Mouse (Mus musculus) thymus, postnatal 36 days (tissue): ENCODE results near the gene Tex21.
"Not testable (repeated sequence)": the region's sequence is repeated elsewhere in the genome, so short reads cannot be mapped to it uniquely, and the experiment has no call there.

ENCODE experiments used
- DNase-seq, 2 experiments: peaks; one replicate each; pipeline ENCODE4 v3.0.0; 2022; ENCODE audit warnings: mixed read lengths in 2 of 2

Tex21 gene

DNA sequence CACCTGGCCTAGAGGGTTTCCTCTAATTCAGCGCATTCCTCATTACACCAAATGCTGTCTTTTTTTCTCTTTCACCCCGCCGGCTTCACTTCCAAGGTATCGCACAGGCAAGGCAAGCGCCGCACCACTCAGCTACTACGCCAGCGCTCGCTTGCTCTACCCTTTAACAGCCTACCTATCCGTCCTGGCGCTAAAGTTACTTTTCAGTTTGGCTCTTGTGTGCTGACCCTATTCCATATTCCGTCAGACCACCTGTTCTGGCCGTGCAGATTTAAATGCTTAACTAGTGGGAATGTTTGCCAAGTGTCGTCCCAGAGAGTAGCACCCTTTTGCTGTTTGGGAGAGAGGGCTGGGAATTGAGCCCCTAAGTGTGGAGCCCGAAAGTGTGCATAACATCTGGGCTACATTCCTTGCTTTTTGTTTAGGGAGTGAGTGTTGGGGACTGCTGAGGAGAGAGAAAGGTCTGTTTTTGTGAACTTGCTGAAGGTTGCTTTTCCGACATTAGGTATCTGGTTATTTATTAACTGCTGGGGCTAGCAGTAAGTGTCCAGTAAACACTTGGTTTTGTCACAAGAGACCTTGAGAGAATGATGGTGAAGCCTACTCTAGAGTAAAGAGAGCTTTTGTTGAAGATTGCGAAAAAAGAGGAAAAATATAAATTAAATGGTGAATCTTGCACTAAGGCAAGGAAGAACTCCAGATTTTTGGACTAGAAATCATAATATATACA, 9.7 kb upstream of the Tex21 start:
- peak; percentile 23 to 41 for DNase-seq

DNA sequence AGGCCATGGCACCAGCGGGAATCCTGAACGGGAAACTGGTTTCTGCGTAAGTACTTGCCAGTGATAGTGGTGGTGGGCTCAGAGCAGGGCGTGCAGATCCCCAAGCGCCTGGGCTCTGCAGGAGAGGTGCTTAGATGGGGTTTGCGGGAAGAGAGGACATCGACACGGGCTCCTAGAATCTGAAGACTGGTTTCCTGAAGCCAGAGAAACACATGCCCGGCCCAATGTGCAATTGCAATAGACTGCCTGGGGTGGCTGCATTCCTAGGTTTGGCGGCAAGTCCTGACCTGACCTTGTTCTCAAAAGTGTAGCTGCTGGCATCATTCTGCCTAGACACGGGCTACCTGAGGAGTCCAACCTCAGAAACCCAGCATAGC, 8.9 kb upstream of the Tex21 start:
- DNase-seq = no peak

DNA sequence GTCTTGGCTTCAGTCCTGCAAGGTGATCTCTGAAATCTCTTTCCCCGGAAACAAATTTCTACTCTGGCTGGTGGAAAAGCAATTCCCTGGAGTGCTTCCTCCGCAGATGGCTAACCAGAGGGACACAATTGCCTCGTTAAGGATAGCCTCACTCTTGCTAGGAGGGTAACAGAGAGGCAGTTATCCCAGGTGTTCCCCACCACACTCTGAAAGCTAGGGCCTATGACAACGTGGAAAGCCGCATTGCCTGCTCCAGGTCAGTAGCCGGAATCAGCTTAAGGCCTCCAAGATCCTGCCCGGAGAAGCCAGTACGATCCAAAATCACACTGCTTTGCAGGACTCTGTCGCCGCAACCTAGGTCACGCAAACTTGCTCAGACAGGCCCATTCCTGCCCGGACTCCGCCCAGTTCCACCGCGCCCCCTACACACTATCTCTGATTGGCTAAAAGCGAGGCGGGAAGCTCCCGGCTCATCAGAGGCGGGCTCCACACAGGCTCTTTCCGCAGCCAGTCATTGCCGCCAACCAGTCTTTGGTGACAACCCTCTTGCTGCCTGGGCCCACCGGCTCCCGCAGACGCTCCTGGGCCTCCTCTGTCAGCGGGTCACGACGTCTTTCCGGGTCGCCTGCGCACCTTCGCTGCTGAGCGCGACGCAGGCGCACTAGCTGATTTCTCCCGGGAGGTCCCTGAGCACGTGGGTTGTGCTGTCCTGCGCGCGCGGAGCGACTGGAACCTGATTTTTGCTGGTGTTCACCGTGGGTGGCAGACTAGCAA, 8.4 kb upstream of the Tex21 start, which contains the start of gene Mthfd1:
Mthfd1 (plus strand) TSS at position 574 of the 774 bp plus-strand sequence.
- DNase-seq = peak; percentile 89 to 97

DNA sequence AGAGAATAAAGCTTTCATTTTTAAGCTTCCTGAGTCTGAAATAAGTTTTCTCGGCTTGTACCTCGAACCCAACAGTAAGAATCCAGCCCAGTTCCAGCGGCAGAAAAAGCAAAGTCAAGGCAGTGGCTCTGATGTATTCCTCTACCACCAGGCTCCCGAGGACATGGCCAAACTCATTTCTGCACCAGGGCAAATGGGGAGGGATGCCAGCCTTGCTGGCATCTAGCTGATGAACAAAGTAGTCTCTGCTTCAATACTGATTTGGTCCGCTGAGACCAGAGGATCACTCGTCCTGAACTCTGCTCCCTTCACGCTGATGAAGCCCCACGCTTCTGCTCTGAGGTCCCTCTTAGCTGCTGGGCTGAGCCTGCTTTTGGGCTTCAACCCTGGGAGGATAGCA, 7.4 kb upstream of the Tex21 start:
- no peak for DNase-seq

DNA sequence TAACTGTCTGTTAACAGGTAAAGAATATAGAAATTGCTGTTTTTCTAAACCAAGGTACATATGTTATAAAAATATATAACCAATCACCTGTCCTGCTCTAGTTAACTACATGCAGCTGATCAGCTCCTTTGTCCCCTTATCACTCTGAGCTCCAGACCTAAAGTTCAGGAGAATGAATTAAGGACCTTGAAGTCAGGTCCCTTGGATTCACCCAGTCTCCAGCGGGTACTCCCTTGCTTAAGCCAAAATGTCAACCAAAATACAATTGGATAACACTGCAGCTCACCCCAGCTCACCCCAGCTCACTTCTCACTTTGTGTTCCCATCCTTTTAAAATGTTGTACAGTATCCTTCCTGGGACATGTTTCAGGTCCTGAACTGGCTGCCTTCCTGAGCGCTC, 7.0 kb upstream of the Tex21 start:
- no peak for DNase-seq

DNA sequence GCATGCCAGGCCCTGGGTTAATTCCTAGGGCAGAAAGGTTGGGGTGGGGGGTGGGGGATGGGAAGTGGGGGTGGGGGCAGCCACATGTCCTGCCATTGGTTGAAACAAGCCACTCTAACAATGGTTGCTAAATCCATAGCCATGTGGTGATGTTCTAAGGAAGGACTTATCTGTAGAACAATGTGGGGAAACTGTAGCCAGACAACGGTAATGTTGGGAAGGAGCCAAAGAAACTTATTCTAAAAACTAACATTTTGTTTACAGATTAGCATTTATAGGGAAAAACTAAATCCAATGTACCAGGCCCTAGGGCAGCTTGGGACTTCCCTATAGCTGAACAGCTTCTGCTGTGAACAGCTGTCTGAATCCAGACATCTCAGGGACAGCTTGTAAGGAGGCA, 6.5 kb upstream of the Tex21 start:
- no peak for DNase-seq

DNA sequence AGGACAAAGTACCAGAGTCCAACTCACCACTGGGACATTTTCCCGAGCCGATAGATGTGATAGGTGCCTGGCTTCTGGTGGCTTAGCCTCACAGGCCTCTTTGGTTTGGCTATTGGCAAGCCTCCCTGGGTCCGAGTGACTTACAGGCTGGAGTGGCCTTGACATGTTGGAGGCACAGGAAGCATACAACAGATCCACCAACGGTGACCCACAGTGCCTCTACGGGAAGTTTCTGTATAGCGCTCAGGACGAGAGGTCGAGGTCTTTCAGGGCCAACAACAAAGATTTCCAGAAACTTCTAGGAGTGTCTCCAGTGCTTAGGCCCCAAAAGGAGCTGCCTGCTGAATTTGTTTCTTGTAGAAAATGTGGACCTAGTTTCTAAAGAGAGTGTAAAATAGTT, 1.6 kb downstream of the Tex21 start:
- no peak for DNase-seq

DNA sequence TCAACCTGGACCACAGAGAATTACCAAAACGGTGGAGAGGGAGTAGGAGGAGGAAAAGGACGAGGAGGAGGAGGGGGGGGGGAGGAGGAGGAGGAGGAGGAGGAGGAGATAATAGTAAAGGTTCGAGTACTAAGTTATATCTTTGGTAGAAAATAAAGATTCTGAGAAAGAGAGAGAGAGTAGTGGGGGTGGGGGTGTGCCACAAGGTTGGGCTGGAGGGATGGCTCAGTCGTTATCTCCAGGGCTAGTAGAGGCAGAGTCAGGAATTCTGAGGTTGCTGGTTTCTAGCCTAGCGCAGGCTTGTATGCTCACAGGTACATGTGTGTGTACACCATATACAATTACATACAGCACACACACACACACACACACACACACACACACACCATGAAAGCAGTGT, 4.7 kb downstream of the Tex21 start:
- DNase-seq = no peak

DNA sequence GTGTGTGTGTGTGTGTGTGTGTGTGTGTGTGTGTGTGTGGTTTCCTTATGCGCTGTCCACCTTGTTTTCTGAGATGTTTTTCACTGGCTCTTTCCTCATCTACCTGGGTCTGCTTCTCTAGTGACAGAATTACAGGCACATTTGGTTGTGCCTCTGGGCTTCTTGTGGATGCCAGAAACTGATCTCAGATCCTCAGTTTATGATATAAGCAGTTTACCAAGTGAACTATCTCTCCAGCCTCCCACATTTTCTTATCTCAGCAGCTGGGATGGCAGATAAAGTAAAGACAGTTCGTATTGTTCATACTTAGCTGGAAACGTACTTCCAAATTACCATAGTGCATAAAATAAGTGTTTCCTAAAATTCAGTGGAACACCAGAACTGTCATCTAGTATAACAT, 5.5 kb downstream of the Tex21 start:
- no peak for DNase-seq

DNA sequence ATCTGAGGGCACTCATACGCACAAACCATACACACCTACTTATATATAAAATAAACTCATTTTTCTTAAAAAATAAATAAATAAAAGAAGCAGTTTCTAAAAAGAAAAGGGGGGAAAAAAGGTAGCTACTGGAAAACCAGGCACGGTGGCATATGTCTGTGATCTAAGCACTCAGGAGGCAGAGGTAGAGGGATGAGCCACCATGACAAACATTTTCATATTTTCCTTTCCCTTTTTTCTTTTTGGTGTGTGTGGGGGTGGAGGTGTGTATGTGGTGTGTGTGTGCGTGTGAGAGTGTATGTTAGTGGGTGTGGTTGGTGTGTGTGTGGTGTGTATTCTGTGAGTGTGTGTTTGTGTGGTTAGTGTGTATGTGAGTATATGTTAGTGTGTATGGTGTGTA, 5.9 kb downstream of the Tex21 start:
- no peak for DNase-seq

DNA sequence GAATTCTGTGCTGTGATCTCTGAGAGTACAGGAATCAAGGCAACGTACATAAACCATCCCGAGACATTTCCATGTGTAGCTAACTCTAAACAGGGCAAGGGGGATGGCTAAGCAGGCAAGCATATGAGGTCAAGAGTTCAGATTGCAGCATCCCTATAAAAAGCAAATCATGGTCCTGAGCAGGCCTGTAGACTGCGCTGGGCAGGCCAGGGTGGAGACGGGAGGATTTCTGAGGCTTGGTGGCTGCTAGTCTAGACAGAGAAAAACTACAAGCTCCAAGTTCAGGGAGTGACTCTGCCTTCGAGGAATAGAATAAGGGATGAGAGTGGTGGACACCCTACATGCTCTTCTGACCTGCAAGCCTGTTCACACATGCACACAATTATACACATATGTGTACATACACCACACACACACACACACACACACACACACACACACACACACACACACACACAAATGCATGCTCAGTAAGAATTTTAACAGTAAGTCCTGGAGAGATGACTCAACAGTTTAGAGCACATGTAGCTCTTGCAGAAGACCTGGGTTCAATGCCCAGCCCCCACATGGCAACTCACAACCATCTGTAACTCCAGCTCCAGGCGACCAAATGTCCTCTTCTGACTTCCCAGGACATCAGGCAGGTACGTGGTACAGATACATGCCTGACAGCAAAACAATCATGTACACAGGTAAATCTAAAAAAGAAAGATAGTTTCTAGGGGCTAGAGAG, 6.5 kb downstream of the Tex21 start:
- DNase-seq = no peak

DNA sequence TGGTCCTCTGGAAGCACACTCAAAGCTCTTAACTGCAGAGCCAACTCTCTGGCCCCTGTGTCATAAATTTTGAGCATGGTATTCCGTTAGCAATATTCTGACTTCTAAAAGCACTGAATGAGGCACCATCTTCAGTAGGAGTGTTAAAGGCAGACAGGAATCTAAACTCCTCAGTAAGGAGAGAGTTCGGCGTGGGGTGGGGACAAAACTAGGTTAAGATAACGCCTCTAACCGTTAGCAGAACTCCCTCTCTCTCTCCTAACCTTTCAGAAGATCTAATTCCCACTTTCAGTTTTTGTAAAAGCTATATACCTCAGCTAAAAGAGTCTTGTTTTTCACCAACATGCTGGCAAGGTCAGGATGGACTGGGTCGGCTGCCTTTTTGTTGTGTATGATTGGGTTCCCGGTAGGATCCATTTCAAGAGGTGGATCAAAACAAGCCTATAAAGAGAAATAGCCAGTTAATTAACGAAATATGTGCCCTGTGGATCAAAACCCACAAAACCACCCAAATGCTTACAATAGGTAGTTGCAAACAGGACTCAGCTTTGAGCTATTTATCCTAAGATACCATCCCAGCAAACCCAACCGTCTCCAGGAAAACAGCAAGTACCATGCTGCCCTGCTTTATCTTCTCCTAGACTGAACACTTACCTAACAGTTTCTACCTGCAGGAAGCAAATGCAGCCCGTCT, 7.3 kb downstream of the Tex21 start:
- DNase-seq = no peak

DNA sequence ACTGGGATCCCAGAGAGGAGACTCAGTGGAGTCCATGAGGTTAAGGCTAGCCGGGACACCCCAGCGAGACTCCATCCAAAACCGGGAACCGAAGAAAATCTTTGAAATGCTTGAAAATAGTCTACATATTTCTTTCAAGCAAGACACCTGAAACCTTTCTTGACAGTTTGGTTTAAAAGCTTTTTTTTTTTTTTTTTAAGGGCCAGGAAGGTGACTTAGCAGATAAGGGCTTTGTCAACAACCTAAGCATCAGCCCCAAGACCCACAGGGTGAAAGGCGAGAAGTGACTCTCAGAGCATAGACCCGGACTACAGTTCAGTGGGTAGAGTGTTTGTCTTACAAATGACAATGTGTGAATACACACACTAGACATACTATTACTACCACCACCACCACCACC, 11.3 kb downstream of the Tex21 start:
- DNase-seq = no peak

DNA sequence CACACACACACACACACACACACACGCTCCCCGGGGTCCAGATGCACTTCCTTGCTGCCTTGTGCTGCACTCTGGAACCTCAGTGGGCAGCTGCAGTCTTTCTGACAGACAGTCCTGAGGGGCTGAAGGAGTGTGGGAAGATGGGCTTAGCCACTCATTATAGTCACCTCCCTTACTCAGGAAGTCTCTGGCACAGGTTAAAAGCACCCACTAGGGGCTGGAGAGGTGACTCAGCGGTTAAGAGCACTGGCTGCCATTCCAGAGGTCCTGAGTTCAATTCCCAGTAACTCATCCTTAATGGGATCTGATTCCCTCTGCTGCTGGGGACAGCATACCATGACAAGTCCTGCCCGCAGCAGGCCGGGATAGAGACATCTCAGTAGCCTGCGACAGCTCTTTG, 15.9 kb downstream of the Tex21 start:
- DNase-seq = no peak

DNA sequence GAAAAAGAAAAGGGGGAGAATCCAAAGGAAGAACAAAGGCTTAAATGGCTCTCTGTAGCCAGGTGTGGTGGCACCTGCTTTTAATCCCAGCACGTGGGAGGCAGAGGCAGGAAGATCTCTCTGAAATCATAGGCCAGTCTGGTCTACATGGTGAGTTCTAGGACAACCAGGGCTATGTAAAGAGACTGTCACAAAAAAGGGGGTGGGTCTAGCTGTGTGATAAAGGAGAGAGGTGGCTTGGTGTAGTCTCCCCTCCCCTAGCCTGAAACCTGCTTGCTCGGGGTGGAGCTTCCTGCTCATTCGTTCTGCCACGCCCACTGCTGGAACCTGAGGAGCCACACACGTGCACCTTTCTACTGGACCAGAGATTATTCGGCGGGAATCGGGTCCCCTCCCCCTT, 24.4 kb downstream of the Tex21 start:
- not testable (repeated sequence) for DNase-seq

DNA sequence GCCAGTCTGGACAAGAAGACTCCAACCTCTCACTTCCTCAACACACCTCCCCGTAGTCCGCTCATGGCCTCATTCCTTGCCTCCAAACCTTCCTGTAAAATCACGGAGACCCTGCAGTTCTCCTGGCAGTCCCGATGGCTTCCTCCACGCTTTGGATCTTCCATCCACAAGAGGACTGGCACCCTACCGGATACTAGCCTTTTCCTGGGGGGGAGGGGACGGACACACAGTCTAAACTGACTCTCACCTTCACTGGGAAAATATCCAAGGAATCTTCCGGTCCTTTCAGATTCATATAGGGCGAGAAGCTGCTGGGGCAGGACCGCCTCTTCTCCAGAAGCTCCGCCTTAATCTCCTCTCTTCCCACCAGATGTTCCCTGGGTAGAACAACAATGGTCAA, 29.8 kb downstream of the Tex21 start:
- DNase-seq = no peak

DNA sequence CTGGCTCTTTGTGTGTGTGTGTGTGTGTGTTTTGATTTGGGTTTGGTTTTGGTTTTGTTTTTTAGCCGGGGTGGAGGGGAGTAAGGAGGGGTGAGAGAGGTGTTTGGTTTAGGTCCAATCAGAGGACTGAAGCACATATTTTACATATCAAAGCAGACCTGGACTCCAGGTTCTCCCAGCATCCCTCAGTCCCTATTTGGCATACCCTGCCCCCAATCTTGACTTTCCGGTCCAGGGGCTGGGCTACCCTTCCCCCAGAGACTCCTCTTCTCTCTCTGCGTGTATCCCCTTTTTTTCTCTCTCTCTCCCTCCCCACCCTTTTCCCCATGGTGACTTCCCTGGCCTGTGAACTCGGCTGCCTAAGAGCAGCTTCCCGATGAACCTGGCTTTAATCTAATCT, 31.4 kb downstream of the Tex21 start:
- DNase-seq = no peak

DNA sequence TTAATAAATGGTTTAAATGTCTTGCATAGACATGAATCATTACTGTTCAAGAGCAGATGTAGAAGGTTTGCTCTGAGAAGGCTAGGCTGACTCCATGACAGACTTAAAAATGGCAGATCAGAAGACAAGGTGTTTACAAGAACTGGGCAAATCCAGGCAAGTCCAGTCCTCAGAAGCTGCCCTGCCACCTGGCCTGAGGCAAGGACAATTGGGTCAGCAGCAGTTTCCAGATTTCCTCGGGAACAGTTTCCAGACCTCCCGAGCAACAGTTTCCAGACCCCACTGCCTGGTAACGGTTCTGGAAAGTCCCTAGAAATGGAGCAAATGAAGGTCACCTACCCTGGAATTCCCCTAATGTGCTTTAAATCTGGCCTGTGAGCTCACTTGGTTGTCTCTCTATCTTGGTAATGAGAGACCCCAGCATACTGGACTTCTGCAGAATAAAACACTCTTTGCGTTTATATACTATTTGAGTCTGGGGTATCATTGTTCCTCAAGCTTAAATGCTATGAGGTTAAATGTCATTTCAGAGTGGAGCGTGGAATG, 37.0 kb downstream of the Tex21 start:
- no peak for DNase-seq

DNA sequence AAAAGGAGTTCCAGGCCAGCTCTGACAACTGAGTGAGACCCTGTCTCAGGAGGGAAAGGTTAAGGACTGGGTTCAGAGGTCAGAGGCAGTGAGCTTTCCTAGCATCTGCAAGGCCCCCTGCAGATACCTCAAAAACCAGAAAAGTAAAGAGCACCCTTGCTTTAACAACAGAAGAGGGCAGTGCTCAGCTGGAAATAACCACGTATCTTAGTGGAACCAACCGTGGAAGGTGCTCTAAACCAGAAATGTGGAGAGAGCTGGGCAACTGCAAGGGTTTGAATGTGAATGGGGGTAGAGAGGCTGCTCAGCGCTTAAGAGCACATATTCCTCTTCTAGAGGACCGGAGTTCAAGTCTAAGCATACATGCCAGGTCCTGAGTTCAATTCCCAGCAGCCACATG, 46.2 kb downstream of the Tex21 start:
- DNase-seq = no peak

DNA sequence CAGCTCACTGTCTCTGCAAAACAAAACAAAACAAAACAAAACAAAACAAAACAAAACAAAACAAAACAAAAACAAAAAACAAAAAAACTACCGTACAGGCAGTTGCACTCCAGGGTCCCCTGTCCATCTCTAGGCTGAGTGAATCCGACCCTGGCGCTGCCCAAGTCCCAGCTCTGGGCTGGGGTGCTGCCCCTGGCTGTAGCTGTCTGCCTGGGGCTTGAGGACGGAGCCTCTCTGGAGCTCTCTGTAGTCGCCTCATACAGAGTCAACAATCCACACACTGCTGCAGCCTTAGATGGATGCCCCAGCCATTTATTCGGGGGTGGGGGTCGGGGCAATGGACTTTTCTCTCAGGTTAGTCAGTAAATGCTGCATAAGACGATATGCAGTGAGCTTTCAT, 49.5 kb downstream of the Tex21 start:
- DNase-seq = peak in 1 of 2 experiments; percentile 8

DNA sequence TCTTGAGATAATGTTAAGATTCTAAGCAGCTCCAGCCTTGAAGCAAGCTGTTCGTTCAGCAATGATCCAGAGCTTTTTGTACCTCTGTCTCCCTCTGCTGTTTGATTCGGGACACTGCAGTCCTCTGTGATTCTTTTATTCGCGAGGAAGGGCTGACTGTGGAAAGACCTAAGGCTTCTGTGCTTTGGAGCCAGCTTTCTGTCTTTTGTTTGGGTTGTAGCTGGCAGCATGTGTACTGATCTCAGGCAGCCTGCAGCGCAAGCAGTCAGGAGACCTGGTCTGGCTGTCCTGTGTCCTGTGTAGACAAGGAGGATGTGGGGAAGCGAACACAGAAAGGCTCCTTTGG, 49.9 kb downstream of the Tex21 start:
- DNase-seq = peak; percentile 47 to 68

DNA sequence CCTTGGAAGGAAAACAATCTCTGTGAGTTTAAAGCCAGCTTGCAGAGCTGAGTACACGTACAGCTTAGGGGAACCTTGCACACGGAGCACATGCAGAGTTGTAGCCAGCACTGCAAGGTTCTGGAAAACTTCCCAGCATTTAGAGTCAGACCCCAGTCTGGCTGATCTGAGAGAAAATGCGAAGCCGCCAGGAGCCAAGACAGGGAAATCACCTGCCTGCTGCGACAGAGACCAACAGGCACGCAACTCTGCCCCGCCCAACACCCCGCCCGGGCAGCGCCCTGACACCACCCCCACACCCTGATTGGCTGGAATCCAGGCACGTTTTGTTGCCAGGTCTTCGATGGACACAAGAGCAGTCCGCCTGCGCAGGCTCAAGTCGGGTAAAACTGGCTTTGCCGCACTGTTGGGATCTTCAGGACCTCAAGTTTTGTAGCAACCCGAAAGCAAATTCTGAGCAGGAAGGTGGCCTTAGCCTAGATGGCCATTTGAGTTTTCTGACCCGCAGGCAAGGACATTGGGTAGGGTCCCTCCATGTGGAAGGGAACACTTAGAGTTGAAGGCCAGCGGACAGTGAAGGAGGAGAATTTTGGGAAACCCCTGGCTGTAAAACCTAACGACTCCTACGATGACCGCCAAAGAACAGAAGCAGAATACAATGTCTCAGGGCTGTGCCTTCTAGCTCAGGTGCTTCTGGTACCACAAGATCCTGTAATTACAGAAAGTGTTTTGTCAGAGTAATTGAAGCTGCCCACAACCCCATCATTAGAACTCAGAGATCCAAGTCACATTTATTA, 50.4 kb downstream of the Tex21 start:
- peak; percentile 74 to 78 for DNase-seq
